Mouse (Mus musculus) lung, adult 18-20 months (tissue): ENCODE data around the gene Coro2b.
A peak's percentile ranks its signal among the peaks of the same experiment; 100 is the strongest.

Source experiments
- DNase-seq, 2 experiments: peaks; one replicate each; pipeline ENCODE4 v3.0.0; 2022; ENCODE audit warnings: mixed read lengths in 2 of 2

Gene Coro2b

DNA sequence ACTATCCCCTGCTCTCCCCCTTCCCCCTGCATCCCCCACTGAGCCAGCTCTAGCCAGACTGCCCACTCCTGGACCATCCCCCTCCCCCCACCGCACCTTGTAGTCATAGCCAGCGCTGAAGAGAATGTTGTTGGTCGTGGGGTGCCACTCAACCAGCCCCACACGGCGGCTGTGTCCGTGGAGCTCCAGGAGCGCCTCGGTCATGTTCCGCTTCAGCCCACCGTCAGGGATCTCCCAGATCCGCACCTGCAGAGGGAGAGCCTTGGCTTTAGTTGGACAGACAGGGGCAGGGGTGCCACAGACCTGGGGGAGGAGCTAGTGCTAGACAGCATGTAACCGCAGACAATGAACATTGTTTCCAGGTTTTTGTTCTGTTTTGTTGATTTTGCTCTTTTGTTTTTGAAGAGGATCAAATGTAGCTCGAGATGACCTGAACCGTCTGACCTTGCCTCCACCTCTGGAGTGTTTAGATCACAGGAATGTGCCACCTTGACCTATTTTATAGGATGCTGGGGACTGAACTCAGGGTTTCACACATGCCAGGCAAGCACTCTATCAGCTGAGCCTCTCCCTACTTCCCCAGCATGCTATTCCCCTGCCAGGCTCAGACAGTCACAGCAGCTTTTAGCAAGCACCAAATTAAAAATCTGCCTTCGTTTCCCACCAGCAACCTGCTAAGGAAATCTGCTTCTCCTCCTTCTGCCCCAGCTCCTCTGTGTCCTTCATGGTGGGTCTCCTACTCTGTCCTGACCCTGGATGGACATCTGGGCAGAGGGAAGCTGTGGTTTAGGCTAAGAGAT, 104.4 kb downstream of the Coro2b start:
- no peak for DNase-seq

GRCm38 (mm10) chr9:62430741-62431140, 106.1 kb downstream of the Coro2b start:
- no peak for DNase-seq

- DNase-seq, result peak; percentile 61 to 72
Measured at GRCm38 (mm10) chr9:62427010-62427409, 109.8 kb downstream of the Coro2b start.

DNA sequence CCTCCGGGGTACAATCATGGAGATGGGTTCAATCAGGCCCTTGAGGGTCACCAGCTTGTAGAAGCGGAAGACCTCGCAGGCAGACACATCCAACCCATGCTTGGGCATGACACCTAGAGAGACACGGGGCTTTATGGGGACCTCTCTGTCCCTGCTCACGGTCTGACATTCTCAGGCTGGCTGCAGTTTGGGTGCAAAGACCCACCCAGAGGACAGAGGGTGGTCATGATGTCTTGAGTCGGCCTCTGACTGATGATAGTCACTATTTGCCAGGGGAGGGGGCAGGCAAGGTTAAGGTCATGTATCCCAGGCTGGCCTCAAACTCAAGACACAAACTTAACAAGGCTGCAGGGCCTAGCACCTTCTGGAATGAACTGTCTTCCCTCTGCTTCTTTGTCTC, 110.3 kb downstream of the Coro2b start:
- DNase-seq, result no peak

- peak in 1 of 2 experiments; percentile 3 for DNase-seq
Measured at GRCm38 (mm10) chr9:62426021-62426420, 110.8 kb downstream of the Coro2b start.

DNA sequence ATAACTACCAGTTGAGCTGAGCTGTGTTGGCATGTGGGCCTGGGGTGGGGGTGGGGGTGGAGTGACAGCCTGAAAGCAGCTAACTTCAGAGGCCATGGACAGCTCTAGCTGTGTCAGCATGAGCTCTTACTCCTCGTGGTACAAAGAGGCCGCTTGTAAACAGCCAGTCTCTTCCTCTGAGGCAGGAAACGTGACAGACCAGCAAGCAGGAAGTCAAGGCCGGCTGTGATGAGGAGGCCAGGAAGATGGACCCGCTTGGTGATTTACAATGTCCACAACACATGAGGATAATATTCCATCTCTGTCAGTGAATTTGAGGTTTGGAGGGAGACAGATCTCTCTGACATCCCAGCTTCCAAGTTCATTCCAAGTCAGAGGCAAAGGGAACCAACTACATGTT, 111.6 kb downstream of the Coro2b start:
- peak; percentile 31 to 43 for DNase-seq

GRCm38 (mm10) chr9:62423871-62424270, 113.0 kb downstream of the Coro2b start:
- DNase-seq, result no peak

GRCm38 (mm10) chr9:62422926-62423325, 113.9 kb downstream of the Coro2b start:
- DNase-seq, result no peak

GRCm38 (mm10) chr9:62421911-62422310, 114.9 kb downstream of the Coro2b start:
- DNase-seq, result no peak

DNA sequence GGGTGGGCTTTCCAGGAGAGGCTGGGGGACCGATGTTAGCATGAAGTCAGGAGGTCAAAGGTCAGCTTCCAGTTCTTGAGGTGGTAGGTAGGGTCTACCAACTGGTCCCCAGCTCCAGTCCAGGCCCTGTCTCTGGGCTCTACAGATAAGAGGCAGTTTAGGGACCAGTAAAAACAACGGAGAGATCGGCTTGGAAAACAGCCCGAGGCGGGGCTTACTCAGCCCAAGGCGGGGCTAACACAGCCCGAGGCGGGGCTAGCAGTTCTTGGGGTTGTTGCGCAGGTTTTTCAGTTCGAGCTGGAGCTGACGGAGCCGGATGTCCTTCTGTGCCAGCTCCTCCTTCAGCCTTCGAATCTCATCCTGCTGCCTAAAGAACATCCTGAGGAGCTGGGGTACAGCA, 115.8 kb downstream of the Coro2b start:
- DNase-seq, result peak; percentile 92 to 93

DNA sequence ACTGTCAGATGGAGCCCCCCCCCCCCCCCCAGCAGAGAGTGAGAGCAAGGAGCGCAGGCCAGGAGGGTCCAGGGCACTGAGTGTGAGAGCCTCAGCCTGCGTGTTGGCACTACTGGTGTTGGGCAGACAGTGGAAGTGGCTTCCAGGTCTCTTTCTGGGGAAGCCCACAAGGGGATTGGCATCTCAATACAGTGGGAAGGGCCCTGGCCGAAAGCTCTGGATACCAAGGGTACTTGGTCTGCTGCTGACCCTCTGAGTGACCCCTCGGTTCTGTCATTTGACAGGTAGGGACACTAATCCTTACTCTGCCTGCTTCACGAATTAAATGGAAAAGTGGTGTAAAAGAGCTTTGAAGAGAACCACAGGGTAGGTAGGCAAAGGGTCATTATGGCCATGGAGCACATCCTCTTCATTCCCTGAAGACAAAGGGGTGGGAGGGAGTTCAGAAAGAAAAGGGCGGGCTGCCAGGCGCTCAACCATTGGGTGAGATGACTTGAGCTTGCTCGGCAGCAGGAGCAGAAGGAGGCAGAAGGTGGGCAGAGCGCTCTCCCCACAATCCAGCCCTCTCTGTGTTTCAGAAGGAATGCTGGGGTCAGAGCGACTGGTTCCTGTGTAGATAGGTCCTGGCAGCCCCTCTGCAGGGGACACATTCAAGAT, 116.5 kb downstream of the Coro2b start:
- DNase-seq, result peak; percentile 53 to 60

DNA sequence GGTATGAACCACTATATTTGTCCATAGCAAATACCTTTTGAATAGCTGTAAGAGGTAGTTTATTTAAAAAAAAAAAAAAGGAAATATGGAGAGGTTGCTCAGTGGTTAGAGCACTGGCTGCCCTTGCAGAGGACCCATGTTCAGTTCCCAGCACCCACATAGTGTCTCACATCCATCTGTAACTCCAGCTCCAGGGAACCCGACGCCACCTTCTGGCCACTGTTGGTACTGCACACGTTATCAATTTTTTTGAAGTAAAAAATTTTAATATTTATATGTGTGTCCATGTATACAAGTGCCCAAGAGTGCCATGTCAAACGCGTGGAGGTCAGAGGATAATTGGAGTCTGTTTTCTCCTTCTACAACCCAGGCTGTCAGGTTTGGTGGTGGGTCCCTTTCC, 118.1 kb downstream of the Coro2b start:
- no peak for DNase-seq

GRCm38 (mm10) chr9:62407357-62408146, 129.3 kb downstream of the Coro2b start:
- DNase-seq, result peak in 1 of 2 experiments; percentile 80

- no peak for DNase-seq
Measured at GRCm38 (mm10) chr9:62406423-62407013, 130.3 kb downstream of the Coro2b start.

DNA sequence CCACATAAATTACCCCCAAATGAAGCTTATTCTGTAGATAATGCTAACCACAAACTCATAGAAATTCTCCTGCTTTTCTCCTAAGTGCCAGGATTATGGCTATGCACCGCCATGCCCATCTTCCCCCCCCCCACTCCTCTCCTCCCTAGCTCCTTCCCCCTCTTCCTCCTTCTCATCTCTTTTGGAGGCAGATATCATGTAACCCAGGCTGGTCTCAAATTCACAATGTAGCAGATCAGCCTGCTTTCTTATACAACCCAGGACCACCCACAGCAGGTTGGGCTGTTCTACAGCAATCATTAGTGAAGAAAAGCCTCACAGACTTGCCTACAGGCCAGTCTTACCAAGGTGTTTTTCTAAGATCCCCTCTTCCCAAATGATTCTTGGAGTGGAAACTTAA, 135.3 kb downstream of the Coro2b start:
- DNase-seq, result no peak

DNA sequence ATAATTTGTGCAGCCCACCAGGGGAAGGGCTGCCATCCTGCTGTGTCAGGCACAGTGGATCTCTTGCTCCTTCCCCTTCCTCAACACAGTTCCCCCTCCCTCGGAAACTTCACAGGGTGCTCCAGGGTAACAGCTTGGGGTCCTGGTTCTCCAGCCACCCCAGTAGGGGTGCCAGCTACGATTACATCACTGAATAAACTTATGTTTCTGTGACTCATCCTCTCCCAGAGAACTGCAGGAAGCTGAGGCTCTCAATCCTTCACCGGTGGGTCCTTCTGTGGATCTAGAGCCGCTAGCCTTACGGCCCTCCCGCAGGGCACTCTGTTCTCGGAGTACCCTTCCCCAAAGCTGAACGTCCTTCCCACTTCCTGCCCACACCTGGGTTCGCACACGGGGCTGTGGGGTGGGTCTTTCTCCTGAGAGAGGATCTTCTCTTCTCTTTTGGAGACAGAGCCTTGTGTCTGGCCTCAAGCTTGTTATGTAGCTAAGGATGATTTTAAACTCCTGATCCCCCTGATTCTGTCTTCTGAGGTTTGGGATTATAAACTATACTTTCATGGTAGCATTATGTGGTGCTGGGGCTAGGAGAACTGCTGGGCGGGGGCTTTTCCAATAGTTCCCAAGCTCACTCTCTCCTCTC, 136.2 kb downstream of the Coro2b start:
- DNase-seq, result no peak

- no peak for DNase-seq
Measured at GRCm38 (mm10) chr9:62394163-62394562, 142.7 kb downstream of the Coro2b start.

DNA sequence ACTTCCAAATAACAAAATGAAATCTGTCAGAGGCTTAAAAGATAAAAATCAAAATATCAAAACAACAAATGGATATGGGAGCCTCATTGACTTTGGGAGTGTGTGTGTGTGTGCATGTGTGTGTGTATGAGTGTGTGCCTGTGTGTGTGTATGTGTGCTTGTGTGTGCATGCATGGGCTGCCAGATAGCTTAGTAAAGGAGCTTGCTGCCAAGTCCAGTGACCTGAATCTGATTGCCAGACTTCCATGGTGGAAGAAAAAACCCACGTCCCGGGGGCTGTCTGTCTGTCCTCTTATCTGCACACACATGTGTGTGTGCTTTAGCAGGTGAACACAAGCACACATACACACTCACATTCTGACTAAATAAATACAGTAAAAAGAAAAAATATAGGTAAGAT, 143.3 kb downstream of the Coro2b start:
- no peak for DNase-seq

- DNase-seq, result no peak
Measured at GRCm38 (mm10) chr9:62389735-62390134, 147.1 kb downstream of the Coro2b start.

GRCm38 (mm10) chr9:62385727-62386518, 150.9 kb downstream of the Coro2b start:
- DNase-seq, result no peak

DNA sequence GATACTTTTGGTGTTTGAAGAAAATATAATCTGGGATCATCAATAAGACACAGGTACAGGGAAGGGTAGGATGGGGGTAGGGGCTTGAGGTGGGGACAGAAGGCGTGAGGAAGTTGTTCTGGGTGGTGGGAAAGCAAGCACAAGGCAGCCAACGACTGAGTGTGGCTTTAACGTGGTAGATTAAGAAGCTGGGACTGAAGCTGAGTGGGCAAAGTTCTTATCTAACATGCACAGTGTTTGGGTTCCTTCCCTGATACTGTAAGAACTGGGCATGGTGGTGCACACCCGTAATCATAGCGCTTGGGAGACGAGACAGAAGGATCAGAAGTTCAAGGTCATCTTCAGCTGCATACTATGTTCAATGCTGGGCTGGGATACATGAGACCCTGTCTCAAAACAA, 151.8 kb downstream of the Coro2b start:
- no peak for DNase-seq
